Mouse (Mus musculus): ENCODE results near the gene Pemt.

DNA sequence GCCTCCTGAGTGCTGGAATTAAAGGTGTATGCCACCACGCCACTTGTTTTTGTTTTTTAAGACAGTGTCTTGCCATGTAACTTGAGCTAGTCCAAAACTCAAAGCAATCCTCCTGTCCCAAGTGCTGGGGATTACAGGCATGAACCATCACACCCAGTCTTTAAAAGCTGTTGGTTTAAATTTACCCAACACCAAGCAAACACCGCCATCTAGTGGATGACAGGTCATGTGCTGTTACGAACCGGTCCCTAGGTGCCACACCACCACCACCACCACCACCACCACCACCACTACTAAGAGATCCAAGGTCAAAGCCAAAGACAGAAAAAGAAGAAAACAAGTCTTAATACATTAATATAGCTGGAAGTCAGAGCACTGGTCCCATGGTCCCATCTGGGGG is 30.5 kb upstream of the Pemt start:
- TF ChIP-seq CTCF (IDR thresholded peaks at IDR 0.05; ENCODE audit: borderline replicate concordance, insufficient read depth, low read length) = peak; percentile 56; the same call in 1 of the 2 replicates
- TF ChIP-seq POLR2A (IDR thresholded peaks at IDR 0.05; ENCODE audit: low read depth, low read length) = no peak
